Mouse (Mus musculus) cerebellum, adult 2 months (tissue): ENCODE measurements around the gene Fam240b.

Experiments
- CTCF ChIP-seq: fragments of 200-500 bp; IDR thresholded peaks from 2 replicates; pipeline ENCODE4 v1.5.1; 2011; ENCODE audit warnings: low read depth, mild to moderate bottlenecking, control low read depth, low read length, moderate library complexity, borderline replicate concordance; ENCODE audit not compliant: insufficient read depth
- POLR2A ChIP-seq: fragments of 200-500 bp; IDR thresholded peaks from 2 replicates; pipeline ENCODE4 v1.6.1; 2011; ENCODE audit warnings: low read length, control low read depth, borderline replicate concordance; ENCODE audit not compliant: insufficient read depth

- TF ChIP-seq POLR2A = no peak
- TF ChIP-seq CTCF = no peak
These were observed 32.5 kb upstream of the Fam240b start for GRCm38 (mm10) chr13:64530139-64530538.
